Comparison of ENCODE assay signal across 9 mouse cellular contexts in the genomic region with DNA sequence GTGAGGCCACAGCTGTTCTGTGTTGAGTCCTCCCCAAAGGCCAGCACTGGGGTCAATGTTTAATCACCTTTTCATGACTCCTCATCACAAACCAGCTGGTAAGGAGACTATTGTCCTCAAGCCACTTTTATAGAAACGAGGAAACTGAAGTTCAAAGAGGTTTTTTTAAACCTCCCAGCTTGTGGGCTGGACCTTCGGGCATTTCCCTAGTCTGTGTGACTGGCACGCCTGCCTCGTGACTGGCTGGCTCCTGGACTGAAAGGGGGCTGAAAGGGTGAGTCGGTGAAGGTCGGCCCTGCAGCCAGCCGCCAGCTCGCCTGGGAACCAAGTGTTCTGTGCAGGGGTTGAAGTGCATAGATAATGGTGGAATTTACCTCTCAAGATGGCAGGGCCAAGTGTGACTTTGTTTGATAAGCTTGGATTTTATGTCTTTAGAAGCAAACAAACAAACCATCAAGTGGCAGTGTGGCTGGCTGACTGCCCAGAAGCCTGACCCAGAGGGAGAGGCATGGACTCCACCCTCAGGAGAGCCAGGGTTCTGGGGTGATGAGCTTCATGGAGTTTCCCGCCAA. TPM values are rescaled to one million over a fixed set of nuclear protein-coding genes. Genes with fewer than 3 reads are reported as not detected.
DNase-seq lines count a peak whose midpoint lies in the region; ATAC-seq and TF ChIP-seq lines count a peak whose summit lies in the region.
"Had no signal": no experiment of that assay in that cellular context is flagged by ENCODE, and none has a peak within 500 bp of the region (broad histone marks: within the 10 kb centered on the region; RNA-seq: fewer than 3 reads in every experiment).

No protein-coding gene starts in this region.

- peak; percentile 94 for ATAC-seq in heart, embryonic 16.5 days (replicated peaks; ENCODE audit: extremely low read depth, insufficient read depth, low FRiP score)
- ATAC-seq in limb, embryonic 11.5 days (ENCODE audit: insufficient number of reproducible peaks, low FRiP score, low TSS enrichment, low read depth) = no peak

- 10% methylated on average over 9 of the region's 9 CpGs for WGBS in heart, embryonic 16.5 days
- 17% methylated on average over 9 of the region's 9 CpGs for WGBS in limb, embryonic 11.5 days

- no peak for TF ChIP-seq POLR2A in bone marrow macrophage, adult 2 months (IDR thresholded peaks at IDR 0.05; ENCODE audit: borderline replicate concordance, low read depth, low read length)

- H3K27ac ChIP-seq in bone marrow macrophage, adult 2 months (ENCODE audit: insufficient read depth, low read depth, low read length) = peak overlapping the region; percentile 74
- peak overlapping the region; percentile 83 for H3K27ac ChIP-seq in heart, embryonic 16.5 days (ENCODE audit: low read length)
- 0 out of 2 replicates have a peak overlapping the region, but pooled peaks have one; percentile 25 for H3K27ac ChIP-seq in limb, embryonic 11.5 days (replicated peaks; ENCODE audit: low read depth, low read length)
- H3K27ac ChIP-seq: embryonic facial prominence, embryonic 12.5 days had no signal

- no peaks in the 10 kb centered on the region for H3K27me3 ChIP-seq in heart, embryonic 16.5 days (ENCODE audit: control insufficient read depth, insufficient read depth, low read length)
- H3K27me3 ChIP-seq in limb, embryonic 11.5 days (ENCODE audit: control insufficient read depth, insufficient read depth, low read length) = no peaks in the 10 kb centered on the region
- H3K27me3 ChIP-seq: embryonic facial prominence, embryonic 12.5 days had no signal

- peak overlapping the region; percentile 5; the same call in 1 of the 2 replicates for H3K9ac ChIP-seq in heart, embryonic 16.5 days (ENCODE audit: low read length)
- no peak overlapping the region for H3K9ac ChIP-seq in limb, embryonic 11.5 days (ENCODE audit: low read length)
- H3K9ac ChIP-seq: embryonic facial prominence, embryonic 12.5 days had no signal

- TF ChIP-seq CTCF in bone marrow macrophage, adult 2 months (IDR thresholded peaks at IDR 0.05; ENCODE audit: low read depth, low read length) = no peak

- peak; percentile 25 for DNase-seq in NIH3T3 (ENCODE audit: low read depth)
- DNase-seq in limb, embryonic 11.5 days (ENCODE audit: low spot score) = peak; percentile 54
- DNase-seq in ovary, postnatal 14 days (ENCODE audit: low spot score) = peak; percentile 27
- DNase-seq in layer of hippocampus, postnatal 10 days (ENCODE audit: low spot score in 2 of 2) = no peak
- no peak for DNase-seq in urinary bladder, postnatal 10 days (ENCODE audit: low spot score)
- DNase-seq in cerebellum, postnatal 36 days = no peak

- peak overlapping the region; percentile 36 for H3K4me3 ChIP-seq in bone marrow macrophage, adult 2 months (ENCODE audit: insufficient read depth, low read length)
- no peak overlapping the region for H3K4me3 ChIP-seq in heart, embryonic 16.5 days (ENCODE audit: low read length)
- no peak overlapping the region for H3K4me3 ChIP-seq in limb, embryonic 11.5 days (ENCODE audit: low read depth, low read length)
- H3K4me3 ChIP-seq: embryonic facial prominence, embryonic 12.5 days had no signal

- H3K9me3 ChIP-seq in heart, embryonic 16.5 days (replicated peaks; ENCODE audit: control insufficient read depth, low read length) = no peaks in the 10 kb centered on the region
- H3K9me3 ChIP-seq in limb, embryonic 11.5 days (ENCODE audit: control insufficient read depth, low read length) = no peaks in the 10 kb centered on the region
- H3K9me3 ChIP-seq: embryonic facial prominence, embryonic 12.5 days had no signal

- H3K4me1 ChIP-seq in bone marrow macrophage, adult 2 months (ENCODE audit: control insufficient read depth, insufficient read depth, low read length) = peaks cover 24% of the 10 kb centered on the region
- H3K4me1 ChIP-seq in heart, embryonic 16.5 days (ENCODE audit: control insufficient read depth, insufficient read depth, low read length) = peaks cover 40% of the 10 kb centered on the region
- peaks cover 15% of the 10 kb centered on the region for H3K4me1 ChIP-seq in limb, embryonic 11.5 days (ENCODE audit: control insufficient read depth, insufficient read depth, low read length)

- no peaks in the 10 kb centered on the region for H3K36me3 ChIP-seq in heart, embryonic 16.5 days (ENCODE audit: control insufficient read depth, insufficient read depth)
- no peaks in the 10 kb centered on the region for H3K36me3 ChIP-seq in limb, embryonic 11.5 days (ENCODE audit: control insufficient read depth, insufficient read depth, low read length)
- H3K36me3 ChIP-seq: embryonic facial prominence, embryonic 12.5 days had no signal

- H3K4me2 ChIP-seq in heart, embryonic 16.5 days (ENCODE audit: low read depth, low read length) = peak overlapping the region; percentile 14; the same call in 1 of the 2 replicates
- no peak overlapping the region; the same call in 1 of the 2 replicates for H3K4me2 ChIP-seq in limb, embryonic 11.5 days (ENCODE audit: low read depth, severe bottlenecking)
- H3K4me2 ChIP-seq: embryonic facial prominence, embryonic 12.5 days had no signal

RNA-seq across cellular contexts. Expression of gene Bcl2l11, which starts 54.1 kb away (rescaled TPM):
- polyA plus RNA-seq in bone marrow macrophage, adult 2 months (2012; ENCODE audit: insufficient read depth, insufficient read length, missing spikeins) = 56.4 and 60.5 TPM in 2 replicates
- 20.4 and 23.2 TPM in 2 replicates for polyA plus RNA-seq in heart, embryonic 16.5 days (2015; fragmentation: Nextera tagmentation; extraction: Ambion mirVana)
- 21.6 and 23.4 TPM in 2 replicates for polyA plus RNA-seq in limb, embryonic 11.5 days (2014; fragmentation: Nextera tagmentation; extraction: Ambion mirVana)
- total RNA-seq in layer of hippocampus, postnatal 10 days (2021) = 10 to 100 TPM in 1 of 2 experiments, 1 to 10 TPM in 1; 8.9 to 11.3 TPM

Comparison
In these comparisons a context has a peak if more than half of its experiments do, and no peak if none do; other contexts are left out.
1. DNase-seq: peak in NIH3T3 (single experiment), limb, embryonic 11.5 days (single experiment) and ovary, postnatal 14 days (single experiment); none in layer of hippocampus, postnatal 10 days (0 of 2), urinary bladder, postnatal 10 days (single experiment) and cerebellum, postnatal 36 days (0 of 2).
2. H3K27ac ChIP-seq: peak in every context shown above with its lines; median percentile 83 in heart, embryonic 16.5 days; 74 in bone marrow macrophage, adult 2 months; 25 in limb, embryonic 11.5 days.